Mouse (Mus musculus) lung, embryonic 15.5 days (tissue): ENCODE data around the gene Cdk11b. TPM values are rescaled to one million over a fixed set of nuclear protein-coding genes. Genes with fewer than 3 reads are reported as not detected.

Source experiments
- ATAC-seq: fragments of 200-750 bp; cut with Nextera tagmentation; 2 replicates; pipeline ENCODE4 v1.8.0; 2017; ENCODE audit warnings: moderate number of reproducible peaks, borderline replicate concordance; ENCODE audit not compliant: low FRiP score, low TSS enrichment; ENCODE audit errors: extremely low read depth
- H3K27ac ChIP-seq: fragments of 300-500 bp; sonication (generic); 2 replicates; pipeline ENCODE4 v1.5.1; 2015; ENCODE audit warnings: moderate library complexity, mild to moderate bottlenecking, inconsistent platforms
- H3K27me3 ChIP-seq: fragments of 300-500 bp; sonication (generic); 2 replicates; pipeline ENCODE4 v1.6.1; 2015; ENCODE audit warnings: inconsistent platforms
- H3K36me3 ChIP-seq: fragments of 300-500 bp; sonication (generic); 2 replicates; pipeline ENCODE4 v1.6.1; 2015; ENCODE audit warnings: inconsistent platforms
- H3K4me1 ChIP-seq: fragments of 300-500 bp; sonication (generic); 2 replicates; pipeline ENCODE4 v1.6.1; 2015; ENCODE audit warnings: inconsistent platforms
- H3K4me2 ChIP-seq: fragments of 300-500 bp; sonication (generic); 2 replicates; pipeline ENCODE4 v1.6.1; 2015; ENCODE audit warnings: inconsistent platforms, mild to moderate bottlenecking, moderate library complexity
- H3K4me3 ChIP-seq: fragments of 300-500 bp; sonication (generic); 2 replicates; pipeline ENCODE4 v1.5.1; 2015; ENCODE audit warnings: mild to moderate bottlenecking, inconsistent platforms
- H3K9ac ChIP-seq: fragments of 300-500 bp; sonication (generic); 2 replicates; pipeline ENCODE4 v1.6.1; 2015; ENCODE audit warnings: inconsistent platforms
- H3K9me3 ChIP-seq: fragments of 300-500 bp; sonication (generic); 2 replicates; pipeline ENCODE4 v1.6.1; 2016; ENCODE audit warnings: inconsistent platforms
- WGBS: fragments of 180-500 bp; shearing (Covaris S2); methylation state at CpG from one replicate; pipeline ENCODE4 v1.1.7; 2015; 5-methylcytosine and 5-hydroxymethylcytosine counted together
- polyA plus RNA-seq: library from polyadenylated mRNA; unstranded; fragments of >200 nt; fragmentation: Nextera tagmentation; extraction: Ambion mirVana; gene quantifications from 2 replicates; pipeline ENCODE4 v1.2.1, GENCODE M21; 2015

The Cdk11b gene
- polyA plus RNA-seq, 1 experiment from 2014 or later = 53.6 TPM

- no peak for ATAC-seq
- no peaks in the 10 kb centered on the region for H3K27me3 ChIP-seq
Observed at GRCm38 (mm10) chr4:155595777-155596176, 28.9 kb upstream of the Cdk11b start.

GRCm38 (mm10) chr4:155596606-155597005 lies 28.0 kb upstream of the Cdk11b start:
- Histone ChIP-seq H3K9ac (no peak overlapping the region), H3K27me3 (no peaks in the 10 kb centered on the region), H3K9me3 (no peaks in the 10 kb centered on the region), H3K4me1 (no peaks in the 10 kb centered on the region), H3K4me2 (no peak overlapping the region), H3K36me3 (no peaks in the 10 kb centered on the region), H3K4me3 (no peak overlapping the region), H3K27ac (no peak overlapping the region)
- no peak for ATAC-seq
- 77% methylated on average over 5 of the region's 5 CpGs for WGBS

More at GRCm38 (mm10) chr4:155595777-155596176, 28.9 kb upstream of the Cdk11b start:
- 60% methylated on average over 3 of the region's 3 CpGs for WGBS
- Histone ChIP-seq H3K27ac (no peak overlapping the region), H3K4me3 (no peak overlapping the region), H3K36me3 (no peaks in the 10 kb centered on the region), H3K9ac (no peak overlapping the region), H3K9me3 (no peaks in the 10 kb centered on the region), H3K4me1 (no peaks in the 10 kb centered on the region), H3K4me2 (no peak overlapping the region)

- Histone ChIP-seq H3K4me3 (no peak overlapping the region), H3K4me1 (peaks cover 9% of the 10 kb centered on the region), H3K27me3 (no peaks in the 10 kb centered on the region), H3K9me3 (no peaks in the 10 kb centered on the region), H3K9ac (no peak overlapping the region), H3K36me3 (peaks cover 3% of the 10 kb centered on the region; the same call in 1 of the 2 replicates), H3K4me2 (no peak overlapping the region), H3K27ac (no peak overlapping the region)
- WGBS = 11% methylated on average over 20 of the region's 20 CpGs
- ATAC-seq = no peak
Observed at GRCm38 (mm10) chr4:155598536-155598935, 26.1 kb upstream of the Cdk11b start.

- Histone ChIP-seq H3K27ac (peak overlapping the region; percentile 96), H3K36me3 (peaks cover 7% of the 10 kb centered on the region; the same call in 1 of the 2 replicates), H3K4me2 (peak overlapping the region; percentile 86), H3K4me1 (peaks cover 9% of the 10 kb centered on the region), H3K27me3 (no peaks in the 10 kb centered on the region), H3K9ac (peak overlapping the region; percentile 77), H3K9me3 (no peaks in the 10 kb centered on the region), H3K4me3 (peak overlapping the region; percentile 65)
- no peak for ATAC-seq
- 79% methylated on average over 10 of the region's 11 CpGs for WGBS
Observed at GRCm38 (mm10) chr4:155599901-155600825, 24.5 kb upstream of the Cdk11b start.

GRCm38 (mm10) chr4:155601091-155601996 lies 23.3 kb upstream of the Cdk11b start, which contains the start of gene Slc35e2:
TSS of gene Slc35e2 (plus strand) at chr4:155601416.
- H3K27me3 ChIP-seq = no peaks in the 10 kb centered on the region
- H3K9ac ChIP-seq = peak within 1 kb of the TSS; percentile 77
- H3K4me3 ChIP-seq = peak within 1 kb of the TSS; percentile 65
- under 1% methylated on average over 61 of the region's 65 CpGs for WGBS
- H3K9me3 ChIP-seq = no peaks in the 10 kb centered on the region
- peak within 1 kb of the TSS; percentile 96 for H3K27ac ChIP-seq
- H3K36me3 ChIP-seq = peaks cover 14% of the 10 kb centered on the region; the same call in 1 of the 2 replicates
- H3K4me1 ChIP-seq = peaks cover 9% of the 10 kb centered on the region
- ATAC-seq = peak; percentile 97
- H3K4me2 ChIP-seq = peak within 1 kb of the TSS; percentile 86

GRCm38 (mm10) chr4:155601997-155602456 lies 22.6 kb upstream of the Cdk11b start:
- WGBS = 1% methylated on average over 31 of the region's 31 CpGs
- peak overlapping the region; percentile 65 for H3K4me3 ChIP-seq

GRCm38 (mm10) chr4:155602753-155603152 lies 21.9 kb upstream of the Cdk11b start:
- H3K4me3 ChIP-seq = peak overlapping the region; percentile 65
- WGBS = 85% methylated on average over 1 of the region's 1 CpGs
- ATAC-seq = no peak
- peaks cover 9% of the 10 kb centered on the region for H3K4me1 ChIP-seq
- H3K36me3 ChIP-seq = peaks cover 14% of the 10 kb centered on the region; the same call in 1 of the 2 replicates
- H3K9me3 ChIP-seq = no peaks in the 10 kb centered on the region
- 0 out of 2 replicates have a peak overlapping the region, but pooled peaks have one; percentile 77 for H3K9ac ChIP-seq
- no peaks in the 10 kb centered on the region for H3K27me3 ChIP-seq
- H3K4me2 ChIP-seq = peak overlapping the region; percentile 86
- H3K27ac ChIP-seq = no peak overlapping the region

More at GRCm38 (mm10) chr4:155601997-155602456, 22.6 kb upstream of the Cdk11b start:
- Histone ChIP-seq H3K4me2 (peak overlapping the region; percentile 86), H3K27ac (peak overlapping the region; percentile 96), H3K27me3 (no peaks in the 10 kb centered on the region), H3K9me3 (no peaks in the 10 kb centered on the region), H3K4me1 (peaks cover 9% of the 10 kb centered on the region), H3K36me3 (peaks cover 14% of the 10 kb centered on the region; the same call in 1 of the 2 replicates), H3K9ac (peak overlapping the region; percentile 77)
- ATAC-seq = no peak

- no peak overlapping the region for H3K4me3 ChIP-seq
- H3K9me3 ChIP-seq = no peaks in the 10 kb centered on the region
- no peak overlapping the region for H3K4me2 ChIP-seq
- no peak overlapping the region for H3K27ac ChIP-seq
- WGBS = 89% methylated on average over 6 of the region's 6 CpGs
- ATAC-seq = no peak
- peaks cover 14% of the 10 kb centered on the region; the same call in 1 of the 2 replicates for H3K36me3 ChIP-seq
- H3K4me1 ChIP-seq = peaks cover 9% of the 10 kb centered on the region
- H3K9ac ChIP-seq = no peak overlapping the region
- no peaks in the 10 kb centered on the region for H3K27me3 ChIP-seq
Observed at GRCm38 (mm10) chr4:155603801-155604200, 20.9 kb upstream of the Cdk11b start.

GRCm38 (mm10) chr4:155605132-155605531 lies 19.5 kb upstream of the Cdk11b start:
- Histone ChIP-seq H3K36me3 (peaks cover 18% of the 10 kb centered on the region), H3K9me3 (no peaks in the 10 kb centered on the region), H3K27me3 (no peaks in the 10 kb centered on the region), H3K4me3 (no peak overlapping the region), H3K9ac (no peak overlapping the region), H3K4me1 (peaks cover 9% of the 10 kb centered on the region), H3K4me2 (no peak overlapping the region), H3K27ac (no peak overlapping the region)
- ATAC-seq = no peak
- WGBS = 86% methylated on average over 4 of the region's 4 CpGs

GRCm38 (mm10) chr4:155606825-155607224 lies 17.8 kb upstream of the Cdk11b start:
- no peak for ATAC-seq
- H3K4me1 ChIP-seq = peaks cover 9% of the 10 kb centered on the region
- 51% methylated on average over 2 of the region's 2 CpGs for WGBS

GRCm38 (mm10) chr4:155611860-155612259 lies 12.8 kb upstream of the Cdk11b start:
- no peak overlapping the region for H3K27ac ChIP-seq
- H3K36me3 ChIP-seq = peaks cover 51% of the 10 kb centered on the region
- H3K9ac ChIP-seq = no peak overlapping the region
- no peak overlapping the region for H3K4me2 ChIP-seq
- ATAC-seq = no peak
- no peaks in the 10 kb centered on the region for H3K9me3 ChIP-seq
- no peak overlapping the region for H3K4me3 ChIP-seq
- WGBS = 83% methylated on average over 3 of the region's 3 CpGs
- no peaks in the 10 kb centered on the region for H3K4me1 ChIP-seq
- no peaks in the 10 kb centered on the region for H3K27me3 ChIP-seq

More at GRCm38 (mm10) chr4:155606825-155607224, 17.8 kb upstream of the Cdk11b start:
- Histone ChIP-seq H3K27me3 (no peaks in the 10 kb centered on the region), H3K36me3 (peaks cover 27% of the 10 kb centered on the region), H3K4me2 (no peak overlapping the region), H3K9ac (no peak overlapping the region), H3K27ac (no peak overlapping the region), H3K9me3 (no peaks in the 10 kb centered on the region), H3K4me3 (no peak overlapping the region)
